Mouse (Mus musculus) ES-Bruce4 (cell line): ENCODE measurements around the gene Soat1.

Source experiments
- CTCF ChIP-seq: IDR thresholded peaks from one replicate; pipeline ENCODE4 v1.8.1; 2011; ENCODE audit warnings: low read depth, low read length
- POLR2A ChIP-seq: IDR thresholded peaks from one replicate; pipeline ENCODE4 v1.8.1; 2011; ENCODE audit warnings: low read length; ENCODE audit not compliant: insufficient read depth

DNA sequence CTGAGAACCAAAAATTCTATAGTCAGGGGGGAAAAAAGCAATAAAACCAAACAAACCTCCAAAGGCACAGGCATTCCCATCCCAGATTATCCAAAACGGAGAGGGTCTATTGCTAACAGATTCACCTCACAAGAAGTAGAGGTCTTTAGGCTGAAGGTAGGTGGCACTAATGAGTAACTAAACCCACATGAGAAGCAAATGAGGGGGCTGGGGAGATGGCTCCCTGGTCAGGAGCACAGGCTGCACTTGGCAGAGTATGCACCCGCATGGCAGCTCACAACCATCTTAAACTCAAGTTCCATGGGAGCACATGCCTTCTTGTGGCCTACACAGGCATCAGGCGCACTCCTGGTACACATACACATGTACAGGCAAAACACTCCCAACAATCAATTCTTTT lies 7.7 kb upstream of the Soat1 start:
- TF ChIP-seq CTCF (no peak), POLR2A (no peak)
